ENCODE assay signal across 8 mouse cellular contexts in the genomic region with DNA sequence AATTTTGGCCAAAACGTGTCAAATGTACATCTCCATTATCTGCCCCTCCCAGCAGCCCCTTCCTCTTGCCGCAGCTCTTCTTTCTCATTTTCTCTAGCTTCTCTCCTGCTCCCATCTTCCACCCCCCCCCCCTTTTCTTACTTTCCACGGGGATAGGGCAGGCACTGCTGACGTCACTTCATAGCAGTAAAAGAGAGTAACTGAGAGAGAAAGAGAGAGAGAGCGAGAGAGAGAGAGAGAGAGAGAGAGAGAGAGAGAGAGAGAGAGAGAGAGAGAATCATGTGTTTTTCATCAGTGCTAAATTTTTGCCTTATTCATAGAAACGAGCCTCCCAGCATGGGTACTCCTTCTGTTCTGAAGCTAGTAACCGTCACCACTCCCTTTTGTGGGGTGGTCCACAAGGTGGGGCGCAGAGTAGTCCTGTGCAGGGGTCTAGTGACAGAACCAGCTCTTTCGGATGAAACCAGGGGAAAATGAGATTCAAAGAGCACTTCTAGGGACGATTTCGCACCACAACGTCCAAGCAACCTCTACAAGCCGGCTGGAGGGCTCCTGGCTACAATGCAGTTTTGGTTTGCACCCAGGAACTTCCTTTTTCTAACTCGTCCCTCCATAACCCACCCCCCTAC. TPM values are rescaled to one million over a fixed set of nuclear protein-coding genes. Genes with fewer than 3 reads are reported as not detected.
DNase-seq lines count a peak whose midpoint lies in the region; ATAC-seq lines count a peak whose summit lies in the region.
"Had no signal": no experiment of that assay in that cellular context is flagged by ENCODE, and none has a peak within 500 bp of the region (broad histone marks: within the 10 kb centered on the region; RNA-seq: fewer than 3 reads in every experiment).

No protein-coding gene starts in this region.

- 0 out of 2 replicates have a peak overlapping the region, but pooled peaks have one; percentile 5 for H3K27ac ChIP-seq in kidney, embryonic 15.5 days
- peak overlapping the region; percentile 79 for H3K27ac ChIP-seq in embryonic facial prominence, embryonic 12.5 days
- H3K27ac ChIP-seq in hindbrain, embryonic 10.5 days: peak overlapping the region; percentile 95
- peak overlapping the region; percentile 68; the same call in 1 of the 2 replicates for H3K27ac ChIP-seq in neural tube, embryonic 11.5 days (ENCODE audit: low read depth, low read length)

- no peak overlapping the region for H3K9ac ChIP-seq in kidney, embryonic 15.5 days
- peak overlapping the region; percentile 30; the same call in 1 of the 2 replicates for H3K9ac ChIP-seq in embryonic facial prominence, embryonic 12.5 days
- H3K9ac ChIP-seq in neural tube, embryonic 11.5 days (ENCODE audit: low read length): peak overlapping the region; percentile 48

- WGBS in kidney, embryonic 15.5 days: 6% methylated on average over 13 of the region's 14 CpGs
- under 1% methylated on average over 14 of the region's 14 CpGs for WGBS in embryonic facial prominence, embryonic 12.5 days
- 0% methylated on average over 14 of the region's 14 CpGs for WGBS in hindbrain, embryonic 10.5 days
- under 1% methylated on average over 14 of the region's 14 CpGs for WGBS in neural tube, embryonic 11.5 days

- peaks cover 27% of the 10 kb centered on the region for H3K4me1 ChIP-seq in kidney, embryonic 15.5 days
- peaks cover 33% of the 10 kb centered on the region; the same call in 1 of the 2 replicates for H3K4me1 ChIP-seq in embryonic facial prominence, embryonic 12.5 days
- peaks cover 92% of the 10 kb centered on the region for H3K4me1 ChIP-seq in hindbrain, embryonic 10.5 days (replicated peaks)
- H3K4me1 ChIP-seq in neural tube, embryonic 11.5 days (ENCODE audit: control insufficient read depth, insufficient read depth, low read length): peaks cover 26% of the 10 kb centered on the region

- no peaks in the 10 kb centered on the region for H3K9me3 ChIP-seq in kidney, embryonic 15.5 days (replicated peaks)
- H3K9me3 ChIP-seq in embryonic facial prominence, embryonic 12.5 days: no peaks in the 10 kb centered on the region
- H3K9me3 ChIP-seq in hindbrain, embryonic 10.5 days: no peaks in the 10 kb centered on the region
- H3K9me3 ChIP-seq in neural tube, embryonic 11.5 days (ENCODE audit: control insufficient read depth, low read length): no peaks in the 10 kb centered on the region

- peak overlapping the region; percentile 65 for H3K4me2 ChIP-seq in kidney, embryonic 15.5 days
- H3K4me2 ChIP-seq in embryonic facial prominence, embryonic 12.5 days (replicated peaks): peak overlapping the region; percentile 55
- peak overlapping the region; percentile 60 for H3K4me2 ChIP-seq in neural tube, embryonic 11.5 days (ENCODE audit: low read depth)

- peaks cover 94% of the 10 kb centered on the region for H3K27me3 ChIP-seq in kidney, embryonic 15.5 days
- peaks cover 53% of the 10 kb centered on the region for H3K27me3 ChIP-seq in embryonic facial prominence, embryonic 12.5 days
- H3K27me3 ChIP-seq in hindbrain, embryonic 10.5 days (ENCODE audit: insufficient read depth, poor library complexity, severe bottlenecking): peaks cover 88% of the 10 kb centered on the region
- H3K27me3 ChIP-seq in neural tube, embryonic 11.5 days (ENCODE audit: control insufficient read depth, insufficient read depth, low read length): peaks cover 6% of the 10 kb centered on the region; the same call in 1 of the 2 replicates

- ATAC-seq in kidney, embryonic 15.5 days (replicated peaks; ENCODE audit: low FRiP score): no peak; the same call in 1 of the 2 replicates
- ATAC-seq in embryonic facial prominence, embryonic 12.5 days (ENCODE audit: insufficient number of reproducible peaks, insufficient read depth, low FRiP score, low TSS enrichment): 0 out of 2 replicates have a peak, but pooled peaks have one; percentile 5
- ATAC-seq in neural tube, embryonic 11.5 days (ENCODE audit: insufficient read depth, low FRiP score, low TSS enrichment): peak; percentile 21; the same call in 1 of the 2 replicates
- ATAC-seq in megakaryocyte progenitor cell, adult 5-6 weeks (replicated peaks; ENCODE audit: poor library complexity): no peak; the same call in 1 of the 2 replicates
- ATAC-seq: inflammation-experienced regulatory T-cells, adult 6 months had no signal

- H3K36me3 ChIP-seq in kidney, embryonic 15.5 days: 0 out of 2 replicates have a peak, but pooled peaks cover 2% of the 10 kb centered on the region
- H3K36me3 ChIP-seq in embryonic facial prominence, embryonic 12.5 days: no peaks in the 10 kb centered on the region
- peaks cover 8% of the 10 kb centered on the region; the same call in 1 of the 2 replicates for H3K36me3 ChIP-seq in hindbrain, embryonic 10.5 days
- H3K36me3 ChIP-seq in neural tube, embryonic 11.5 days (ENCODE audit: control insufficient read depth, insufficient read depth, low read length): no peaks in the 10 kb centered on the region

- peak overlapping the region; percentile 37 for H3K4me3 ChIP-seq in kidney, embryonic 15.5 days (replicated peaks)
- H3K4me3 ChIP-seq in embryonic facial prominence, embryonic 12.5 days: peak overlapping the region; percentile 31
- H3K4me3 ChIP-seq in hindbrain, embryonic 10.5 days: peak overlapping the region; percentile 62
- H3K4me3 ChIP-seq in neural tube, embryonic 11.5 days (ENCODE audit: low read depth, low read length): peak overlapping the region; percentile 30

- DNase-seq in kidney, postnatal 25 days: no peak
- peak; percentile 69 for DNase-seq in hindbrain, embryonic 10.5 days (ENCODE audit: low spot score)
- peak; percentile 46 for DNase-seq in neural tube, embryonic 11.5 days (ENCODE audit: low spot score)
- no peak for DNase-seq in right cerebral cortex, adult 18-20 months

RNA-seq across cellular contexts. Expression of a gene that starts 17.5 kb away (rescaled TPM):
- polyA plus RNA-seq in kidney, embryonic 15.5 days (2015; fragmentation: Nextera tagmentation; extraction: Ambion mirVana): 15.1 and 18.1 TPM in 2 replicates
- polyA plus RNA-seq in embryonic facial prominence, embryonic 12.5 days (2016; fragmentation: Nextera tagmentation; extraction: Ambion mirVana): 46.5 and 49.0 TPM in 2 replicates
- 69.0 and 74.0 TPM in 2 replicates for polyA plus RNA-seq in hindbrain, embryonic 10.5 days (2016; fragmentation: Nextera tagmentation; extraction: Ambion mirVana)
- polyA plus RNA-seq in neural tube, embryonic 11.5 days (2014; fragmentation: Nextera tagmentation; extraction: Ambion mirVana): 61.2 and 62.9 TPM in 2 replicates
- total RNA-seq in megakaryocyte progenitor cell, adult 5-6 weeks (2015): not detected in 2 replicates
- total RNA-seq in megakaryocyte progenitor cell, adult 5-6 weeks (2017): not detected in 2 replicates
- polyA plus RNA-seq: inflammation-experienced regulatory T-cells, adult 6 months had no signal

Comparison
In these comparisons a context has a peak if more than half of its experiments do, and no peak if none do; other contexts are left out.
1. ATAC-seq: peak in embryonic facial prominence, embryonic 12.5 days (single experiment) and neural tube, embryonic 11.5 days (single experiment); none in kidney, embryonic 15.5 days (single experiment) and megakaryocyte progenitor cell, adult 5-6 weeks (single experiment).
2. H3K27ac ChIP-seq: peak in every context shown above with its lines; median percentile 95 in hindbrain, embryonic 10.5 days; 79 in embryonic facial prominence, embryonic 12.5 days; 68 in neural tube, embryonic 11.5 days; 5 in kidney, embryonic 15.5 days.
3. DNase-seq: peak in hindbrain, embryonic 10.5 days (single experiment) and neural tube, embryonic 11.5 days (single experiment); none in kidney, postnatal 25 days (0 of 2) and right cerebral cortex, adult 18-20 months (single experiment).
4. Peak in every context shown above with its lines, with median percentiles within 50 percentile points of each other: H3K4me2 ChIP-seq and H3K4me3 ChIP-seq.